In the genomic region with DNA sequence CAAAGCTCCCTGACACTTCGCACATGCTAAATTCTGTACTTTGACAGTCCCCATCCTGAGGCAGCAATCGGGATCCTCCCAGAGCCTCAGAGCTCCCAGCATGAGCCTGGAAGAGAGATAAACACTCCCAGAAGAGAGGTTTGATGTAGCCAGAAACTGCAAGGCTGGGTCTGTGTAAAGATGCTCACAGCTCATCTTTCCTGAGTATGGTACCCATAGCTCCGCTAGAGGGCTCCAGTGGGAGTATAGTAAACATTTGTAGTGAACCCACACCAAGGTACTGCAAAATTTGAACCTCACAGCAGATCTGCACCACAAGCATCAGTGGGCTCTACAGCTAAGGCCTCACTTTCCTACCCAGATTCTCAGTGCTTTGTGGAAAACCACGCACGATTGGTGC, we compare ENCODE assay signal across 8 mouse cellular contexts. TPM values are rescaled to one million over a fixed set of nuclear protein-coding genes. Genes with fewer than 3 reads are reported as not detected.
DNase-seq lines count a peak whose midpoint lies in the region; ATAC-seq and TF ChIP-seq lines count a peak whose summit lies in the region.

No protein-coding gene starts in this region.

- no peak overlapping the region for H3K4me2 ChIP-seq in heart, embryonic 12.5 days
- no peak overlapping the region for H3K4me2 ChIP-seq in intestine, embryonic 16.5 days (ENCODE audit: low read depth, low read length)

- H3K4me3 ChIP-seq in heart, adult 2 months, result no peak overlapping the region
- no peak overlapping the region for H3K4me3 ChIP-seq in heart, embryonic 12.5 days
- H3K4me3 ChIP-seq in lung, adult 2 months (replicated peaks; ENCODE audit: extremely low read depth, low read depth, low read length), result no peak overlapping the region
- no peak overlapping the region for H3K4me3 ChIP-seq in intestine, embryonic 16.5 days (ENCODE audit: low read length)

- H3K36me3 ChIP-seq in heart, adult 2 months (ENCODE audit: control insufficient read depth, insufficient read depth, low read length), result no peaks in the 10 kb centered on the region
- no peaks in the 10 kb centered on the region for H3K36me3 ChIP-seq in heart, embryonic 12.5 days
- H3K36me3 ChIP-seq in splenic B cell, adult 2 months (ENCODE audit: control insufficient read depth, insufficient read depth, low read length, poor library complexity, severe bottlenecking), result no peaks in the 10 kb centered on the region
- no peaks in the 10 kb centered on the region for H3K36me3 ChIP-seq in intestine, embryonic 16.5 days (ENCODE audit: control insufficient read depth, insufficient read depth, low read length)

- TF ChIP-seq EP300 in heart, adult 2 months (IDR thresholded peaks at IDR 0.05; ENCODE audit: insufficient read depth, low read depth, low read length), result no peak

- DNase-seq in heart, adult 2 months, result no peak
- DNase-seq in lung, postnatal 10 days, result peak; percentile 21
- DNase-seq in lung, adult 2 months, result no peak
- DNase-seq in brain, embryonic 14.5 days (ENCODE audit: low read depth), result peak; percentile 32
- DNase-seq in splenic B cell, adult 2 months (ENCODE audit: low read depth, low spot score), result peak; percentile 54
- no peak for DNase-seq in ovary, postnatal 36 days (ENCODE audit: low spot score)

- 50% methylated on average over 5 of the region's 5 CpGs for WGBS in heart, adult 2 months
- WGBS in heart, embryonic 12.5 days, result 52% methylated on average over 5 of the region's 5 CpGs
- WGBS in lung, adult 2 months, result 55% methylated on average over 5 of the region's 5 CpGs
- WGBS in intestine, embryonic 16.5 days, result 49% methylated on average over 5 of the region's 5 CpGs

- no peak overlapping the region for H3K27ac ChIP-seq in heart, adult 2 months
- no peak overlapping the region for H3K27ac ChIP-seq in heart, embryonic 12.5 days (ENCODE audit: poor library complexity, severe bottlenecking)
- H3K27ac ChIP-seq in intestine, embryonic 16.5 days (ENCODE audit: low read length), result no peak overlapping the region

- ATAC-seq in heart, embryonic 12.5 days (ENCODE audit: insufficient number of reproducible peaks, low FRiP score), result no peak
- no peak for ATAC-seq in intestine, embryonic 16.5 days

- H3K9ac ChIP-seq in heart, adult 2 months (ENCODE audit: low read depth, low read length), result no peak overlapping the region
- H3K9ac ChIP-seq in heart, embryonic 12.5 days, result no peak overlapping the region
- no peak overlapping the region for H3K9ac ChIP-seq in intestine, embryonic 16.5 days (ENCODE audit: low read depth, low read length)

- TF ChIP-seq CTCF in heart, adult 2 months (IDR thresholded peaks at IDR 0.05), result peak; percentile 70
- no peak for TF ChIP-seq CTCF in lung, adult 2 months (IDR thresholded peaks at IDR 0.05; ENCODE audit: insufficient read depth, low read length)
- peak; percentile 54; the same call in 1 of the 2 replicates for TF ChIP-seq CTCF in brain, embryonic 14.5 days (IDR thresholded peaks at IDR 0.05; ENCODE audit: borderline replicate concordance, extremely low read depth, insufficient read depth, insufficient read length)

- TF ChIP-seq POLR2A in heart, adult 2 months (IDR thresholded peaks at IDR 0.05; ENCODE audit: insufficient read depth, low read depth, low read length), result no peak
- no peak for TF ChIP-seq POLR2A in lung, adult 2 months (IDR thresholded peaks at IDR 0.05; ENCODE audit: borderline replicate concordance, extremely low read depth, low read depth, low read length)
- TF ChIP-seq POLR2A in brain, embryonic 14.5 days (IDR thresholded peaks at IDR 0.05; ENCODE audit: borderline replicate concordance, extremely low read depth, insufficient read depth, insufficient read length, poor library complexity, severe bottlenecking), result no peak

- H3K79me2 ChIP-seq in heart, adult 2 months (replicated peaks; ENCODE audit: control insufficient read depth, insufficient read depth, low read length), result no peaks in the 10 kb centered on the region

- H3K27me3 ChIP-seq in heart, adult 2 months (ENCODE audit: control insufficient read depth, insufficient read depth, low read length), result no peaks in the 10 kb centered on the region
- H3K27me3 ChIP-seq in heart, embryonic 12.5 days (replicated peaks), result no peaks in the 10 kb centered on the region
- no peaks in the 10 kb centered on the region for H3K27me3 ChIP-seq in splenic B cell, adult 2 months (ENCODE audit: control insufficient read depth, insufficient read depth, low read length, poor library complexity, severe bottlenecking)
- no peaks in the 10 kb centered on the region for H3K27me3 ChIP-seq in intestine, embryonic 16.5 days (replicated peaks; ENCODE audit: control insufficient read depth, insufficient read depth, low read length)

- no peaks in the 10 kb centered on the region for H3K4me1 ChIP-seq in heart, adult 2 months (ENCODE audit: control insufficient read depth, insufficient read depth, low read length)
- no peaks in the 10 kb centered on the region for H3K4me1 ChIP-seq in heart, embryonic 12.5 days (replicated peaks)
- H3K4me1 ChIP-seq in lung, adult 2 months (ENCODE audit: control insufficient read depth, insufficient read depth, low read length), result no peaks in the 10 kb centered on the region
- no peaks in the 10 kb centered on the region for H3K4me1 ChIP-seq in intestine, embryonic 16.5 days (ENCODE audit: control insufficient read depth, insufficient read depth, low read length)

- no peaks in the 10 kb centered on the region for H3K9me3 ChIP-seq in heart, embryonic 12.5 days (replicated peaks)
- no peaks in the 10 kb centered on the region for H3K9me3 ChIP-seq in intestine, embryonic 16.5 days (ENCODE audit: control insufficient read depth, low read length)

- intact Hi-C loops in heart, adult 2 months (cut with DNase I), result loop anchor here (10.0 kb wide), 1 partner anchor 264 kb away; a partner anchor contains a TSS

RNA-seq across cellular contexts. Expression of a gene that starts 4.2 kb away (rescaled TPM):
- total RNA-seq in heart, adult 2 months (2021), result 100 to 1,000 TPM; 213 to 227 TPM
- polyA plus RNA-seq in heart, adult 2 months (2012; rRNA removed), result 175 and 178 TPM in 2 replicates
- 250 and 251 TPM in 2 replicates for polyA plus RNA-seq in heart, embryonic 12.5 days (2016; fragmentation: Nextera tagmentation; extraction: Ambion mirVana)
- polyA plus RNA-seq in lung, adult 2 months (2012; rRNA removed), result 304 and 332 TPM in 2 replicates
- 400 and 428 TPM in 2 replicates for polyA plus RNA-seq in brain, embryonic 14.5 days (2012; rRNA removed)
- polyA plus RNA-seq in intestine, embryonic 16.5 days (2015; fragmentation: Nextera tagmentation; extraction: Ambion mirVana), result 181 and 223 TPM in 2 replicates

RNA-seq across cellular contexts. Expression of a gene that starts 56.4 kb away (rescaled TPM):
- 10 to 100 TPM; 79.2 to 81.7 TPM for total RNA-seq in heart, adult 2 months (2021)
- polyA plus RNA-seq in heart, adult 2 months (2012; rRNA removed), result 86.7 and 111 TPM in 2 replicates
- 125 and 127 TPM in 2 replicates for polyA plus RNA-seq in heart, embryonic 12.5 days (2016; fragmentation: Nextera tagmentation; extraction: Ambion mirVana)
- polyA plus RNA-seq in lung, adult 2 months (2012; rRNA removed), result 97.4 and 114 TPM in 2 replicates
- polyA plus RNA-seq in brain, embryonic 14.5 days (2012; rRNA removed), result 171 and 187 TPM in 2 replicates
- polyA plus RNA-seq in intestine, embryonic 16.5 days (2015; fragmentation: Nextera tagmentation; extraction: Ambion mirVana), result 128 and 135 TPM in 2 replicates

Comparison
In these comparisons a context has a peak if more than half of its experiments do, and no peak if none do; other contexts are left out.
1. DNase-seq: peak in lung, postnatal 10 days (single experiment), brain, embryonic 14.5 days (single experiment) and splenic B cell, adult 2 months (single experiment); none in heart, adult 2 months (0 of 2), lung, adult 2 months (single experiment) and ovary, postnatal 36 days (single experiment).